Mouse (Mus musculus) heart, embryonic 14.5 days (tissue): ENCODE results near the gene Taok3. TPM values are rescaled to one million over a fixed set of nuclear protein-coding genes. Genes with fewer than 3 reads are reported as not detected.
A peak's percentile ranks its signal among the peaks of the same experiment; 100 is the strongest.

Source experiments
- ATAC-seq: fragments of 200-750 bp; cut with Nextera tagmentation; 2 replicates; pipeline ENCODE4 v1.8.0; 2017; ENCODE audit warnings: low read depth, moderate TSS enrichment; ENCODE audit not compliant: insufficient number of reproducible peaks, insufficient read depth, low FRiP score
- H3K27ac ChIP-seq, 2 experiments: fragments of 200-500 bp in 1 of 2; fragments of 300-500 bp in 1 of 2; sonication (generic) in 1 of 2; replicated peaks in 1 of 2; 2 replicates each; pipeline ENCODE4 v1.5.1; 2012 to 2014; ENCODE audit warnings: low read depth in 2 of 2, low read length in 2 of 2, control low read depth in 1 of 2, mild to moderate bottlenecking in 1 of 2, mixed read lengths in 1 of 2; ENCODE audit not compliant: control insufficient read depth in 1 of 2, insufficient read depth in 1 of 2
- H3K27me3 ChIP-seq: fragments of 300-500 bp; sonication (generic); 2 replicates; pipeline ENCODE4 v1.6.1; 2014; ENCODE audit warnings: mild to moderate bottlenecking, low read length, control low read depth; ENCODE audit not compliant: control insufficient read depth, insufficient read depth
- H3K36me3 ChIP-seq: fragments of 300-500 bp; sonication (generic); 2 replicates; pipeline ENCODE4 v1.6.1; 2014; ENCODE audit warnings: mild to moderate bottlenecking, control low read depth, low read length, mixed read lengths; ENCODE audit not compliant: control insufficient read depth, insufficient read depth
- H3K4me1 ChIP-seq, 2 experiments: fragments of 200-500 bp in 1 of 2; fragments of 300-500 bp in 1 of 2; sonication (generic) in 1 of 2; 2 replicates each; pipeline ENCODE4 v1.6.1; 2012 to 2014; ENCODE audit warnings: low read length in 2 of 2, control low read depth in 1 of 2, mixed read lengths in 1 of 2; ENCODE audit not compliant: control insufficient read depth in 2 of 2, insufficient read depth in 2 of 2
- H3K4me2 ChIP-seq: fragments of 300-500 bp; sonication (generic); 2 replicates; pipeline ENCODE4 v1.6.1; 2014; ENCODE audit warnings: mild to moderate bottlenecking, low read length
- H3K4me3 ChIP-seq, 2 experiments: fragments of 200-500 bp in 1 of 2; fragments of 300-500 bp in 1 of 2; sonication (generic) in 1 of 2; 2 replicates each; pipeline ENCODE4 v1.5.1; 2012 to 2014; ENCODE audit warnings: low read length in 2 of 2, mild to moderate bottlenecking in 2 of 2, control low read depth in 1 of 2, low read depth in 1 of 2, moderate library complexity in 1 of 2; ENCODE audit not compliant: control insufficient read depth in 1 of 2, insufficient read depth in 1 of 2
- H3K9ac ChIP-seq: fragments of 300-500 bp; sonication (generic); 2 replicates; pipeline ENCODE4 v1.6.1; 2014; ENCODE audit warnings: mild to moderate bottlenecking, low read length
- H3K9me3 ChIP-seq: fragments of 300-500 bp; sonication (generic); 2 replicates; pipeline ENCODE4 v1.6.1; 2016; ENCODE audit warnings: low read length, control low read depth; ENCODE audit not compliant: control insufficient read depth
- WGBS: fragments of 180-500 bp; shearing (Covaris S2); extraction: QIAGEN DNeasy Blood & Tissue Kit; methylation state at CpG from one replicate; pipeline ENCODE4 v1.1.7; 2014; 5-methylcytosine and 5-hydroxymethylcytosine counted together
- polyA plus RNA-seq: library from polyadenylated mRNA; unstranded; fragments of >200 nt; fragmentation: Nextera tagmentation; extraction: Ambion mirVana; gene quantifications from 2 replicates; pipeline ENCODE4 v1.2.1, GENCODE M21; 2014

Gene Taok3
- polyA plus RNA-seq, 1 experiment from 2014 or later, result 8.9 TPM

DNA sequence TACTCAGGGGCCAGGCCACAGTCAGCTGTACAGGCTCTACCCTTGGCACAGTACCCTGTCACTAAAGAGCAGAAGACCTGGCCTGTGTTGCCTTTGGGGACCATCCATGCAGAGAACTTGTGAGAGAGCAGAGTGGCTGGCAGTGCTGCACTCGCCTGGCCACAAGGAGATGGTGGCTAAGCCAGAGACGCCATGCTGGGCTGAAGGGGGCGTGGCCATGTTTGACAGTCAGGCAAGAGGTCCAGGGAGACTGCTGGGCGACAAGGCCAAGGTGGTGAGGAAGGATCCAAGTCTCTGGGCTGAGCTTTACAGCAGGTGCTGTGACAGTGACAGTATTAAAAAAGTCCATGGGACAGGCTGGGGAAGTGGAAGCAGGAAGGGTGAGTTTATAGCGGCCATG is 148.8 kb downstream of the Taok3 start:
- Histone ChIP-seq H3K9me3 (no peaks in the 10 kb centered on the region), H3K27me3 (no peaks in the 10 kb centered on the region), H3K4me2 (no peak overlapping the region), H3K9ac (no peak overlapping the region), H3K4me3 (no peak overlapping the region), H3K27ac (no peak overlapping the region), H3K36me3 (peaks cover 4% of the 10 kb centered on the region; the same call in 1 of the 2 replicates), H3K4me1 (no peaks in the 10 kb centered on the region)
- WGBS, result 42% methylated on average over 5 of the region's 5 CpGs
- no peak for ATAC-seq

DNA sequence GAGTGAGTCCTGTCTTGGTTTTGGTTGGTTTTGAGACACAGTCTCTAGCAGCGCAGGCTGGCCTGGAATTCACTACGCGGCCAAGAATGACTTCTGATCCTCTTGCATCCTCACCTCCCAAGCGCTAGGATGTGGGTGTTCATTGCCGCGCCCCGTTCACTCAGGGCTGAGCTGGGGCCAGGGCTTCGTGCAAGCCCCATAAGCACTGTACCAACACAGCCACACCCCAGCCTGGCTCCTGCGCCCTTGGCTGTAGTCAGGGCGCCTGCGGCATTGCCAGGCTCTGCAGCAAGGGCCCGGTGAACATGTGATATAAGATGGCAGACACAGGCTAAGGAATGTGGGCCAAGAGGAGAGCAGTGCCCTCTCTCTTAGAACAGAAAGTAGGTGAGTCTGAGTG is 149.5 kb downstream of the Taok3 start:
- 95% methylated on average over 12 of the region's 12 CpGs for WGBS
- Histone ChIP-seq H3K36me3 (no peaks in the 10 kb centered on the region), H3K4me3 (no peak overlapping the region), H3K4me1 (no peaks in the 10 kb centered on the region), H3K9me3 (no peaks in the 10 kb centered on the region), H3K4me2 (no peak overlapping the region), H3K27ac (no peak overlapping the region), H3K9ac (no peak overlapping the region), H3K27me3 (no peaks in the 10 kb centered on the region)
- no peak for ATAC-seq

DNA sequence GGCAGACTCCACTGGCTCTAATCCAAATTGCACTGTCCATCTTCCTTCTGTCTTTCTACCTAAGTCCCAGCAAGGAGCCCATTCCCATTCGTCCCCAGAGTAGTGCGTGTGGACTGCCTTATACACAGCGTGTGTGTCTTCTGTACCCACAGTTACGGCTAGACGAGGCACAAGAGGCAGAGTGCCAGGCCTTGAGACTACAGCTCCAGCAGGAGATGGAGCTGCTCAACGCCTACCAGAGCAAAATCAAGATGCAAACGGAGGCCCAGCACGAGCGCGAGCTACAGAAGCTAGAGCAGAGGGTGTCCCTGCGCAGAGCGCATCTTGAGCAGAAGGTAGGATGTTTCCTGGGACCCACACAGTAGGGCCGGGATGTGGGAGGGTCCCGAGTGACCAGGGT is 152.0 kb downstream of the Taok3 start:
- no peak overlapping the region for H3K9ac ChIP-seq
- no peaks in the 10 kb centered on the region for H3K4me1 ChIP-seq
- no peak overlapping the region for H3K4me3 ChIP-seq
- WGBS, result 89% methylated on average over 14 of the region's 14 CpGs
- no peak for ATAC-seq
- no peak overlapping the region for H3K27ac ChIP-seq
- H3K4me2 ChIP-seq, result no peak overlapping the region
- no peaks in the 10 kb centered on the region for H3K36me3 ChIP-seq
- H3K27me3 ChIP-seq, result no peaks in the 10 kb centered on the region
- no peaks in the 10 kb centered on the region for H3K9me3 ChIP-seq

DNA sequence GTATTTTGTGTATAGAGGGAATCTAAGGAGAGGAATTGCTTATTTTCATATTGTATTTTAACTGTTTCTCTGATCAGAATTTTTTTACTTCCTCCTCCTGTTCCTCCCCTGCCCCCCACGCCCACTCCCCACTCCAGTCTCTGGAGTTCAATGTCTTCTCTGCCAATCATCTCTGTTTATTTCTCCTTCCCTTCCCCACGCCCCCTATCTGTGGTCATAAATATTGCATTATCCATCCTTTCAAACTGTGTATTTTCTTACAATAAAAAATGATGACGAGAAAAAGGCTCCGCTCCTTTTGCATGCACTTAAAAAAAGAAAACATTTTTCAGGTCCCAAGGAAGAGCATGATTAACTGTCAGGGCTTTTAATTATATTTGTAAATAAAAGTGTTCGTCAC is 154.9 kb downstream of the Taok3 start:
- no peak for ATAC-seq
- Histone ChIP-seq H3K27me3 (no peaks in the 10 kb centered on the region), H3K36me3 (no peaks in the 10 kb centered on the region), H3K9ac (no peak overlapping the region), H3K4me2 (no peak overlapping the region), H3K4me1 (peaks cover 4 to 12% of the 10 kb centered on the region in 2 experiments), H3K9me3 (no peaks in the 10 kb centered on the region), H3K4me3 (no peak overlapping the region), H3K27ac (no peak overlapping the region)
- WGBS, result 71% methylated on average over 5 of the region's 5 CpGs

DNA sequence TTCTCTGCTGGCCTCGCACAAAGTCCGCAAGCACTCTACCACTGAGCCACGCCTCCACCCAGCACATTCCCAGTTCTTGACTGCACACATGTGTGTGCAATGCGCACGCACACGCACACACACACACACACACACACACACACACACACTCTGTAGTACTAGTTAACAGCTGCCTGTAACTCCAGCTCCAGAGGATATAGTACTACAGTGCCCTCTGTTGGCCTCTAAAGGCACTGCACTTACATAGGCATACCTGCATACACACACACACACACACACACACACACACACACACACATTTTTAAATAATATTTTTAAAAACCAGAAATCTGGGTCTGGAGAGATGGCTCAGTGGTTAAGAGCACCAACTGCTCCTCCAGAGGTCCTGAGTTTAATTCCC is 157.9 kb downstream of the Taok3 start:
- H3K4me1 ChIP-seq, result peaks cover 6 to 18% of the 10 kb centered on the region in 2 experiments
- H3K27me3 ChIP-seq, result no peaks in the 10 kb centered on the region
- H3K4me2 ChIP-seq, result no peak overlapping the region
- WGBS, result 97% methylated on average over 6 of the region's 6 CpGs
- H3K4me3 ChIP-seq, result no peak overlapping the region
- H3K36me3 ChIP-seq, result peaks cover 17% of the 10 kb centered on the region
- ATAC-seq, result no peak
- no peak overlapping the region for H3K27ac ChIP-seq
- H3K9ac ChIP-seq, result no peak overlapping the region
- no peaks in the 10 kb centered on the region for H3K9me3 ChIP-seq

DNA sequence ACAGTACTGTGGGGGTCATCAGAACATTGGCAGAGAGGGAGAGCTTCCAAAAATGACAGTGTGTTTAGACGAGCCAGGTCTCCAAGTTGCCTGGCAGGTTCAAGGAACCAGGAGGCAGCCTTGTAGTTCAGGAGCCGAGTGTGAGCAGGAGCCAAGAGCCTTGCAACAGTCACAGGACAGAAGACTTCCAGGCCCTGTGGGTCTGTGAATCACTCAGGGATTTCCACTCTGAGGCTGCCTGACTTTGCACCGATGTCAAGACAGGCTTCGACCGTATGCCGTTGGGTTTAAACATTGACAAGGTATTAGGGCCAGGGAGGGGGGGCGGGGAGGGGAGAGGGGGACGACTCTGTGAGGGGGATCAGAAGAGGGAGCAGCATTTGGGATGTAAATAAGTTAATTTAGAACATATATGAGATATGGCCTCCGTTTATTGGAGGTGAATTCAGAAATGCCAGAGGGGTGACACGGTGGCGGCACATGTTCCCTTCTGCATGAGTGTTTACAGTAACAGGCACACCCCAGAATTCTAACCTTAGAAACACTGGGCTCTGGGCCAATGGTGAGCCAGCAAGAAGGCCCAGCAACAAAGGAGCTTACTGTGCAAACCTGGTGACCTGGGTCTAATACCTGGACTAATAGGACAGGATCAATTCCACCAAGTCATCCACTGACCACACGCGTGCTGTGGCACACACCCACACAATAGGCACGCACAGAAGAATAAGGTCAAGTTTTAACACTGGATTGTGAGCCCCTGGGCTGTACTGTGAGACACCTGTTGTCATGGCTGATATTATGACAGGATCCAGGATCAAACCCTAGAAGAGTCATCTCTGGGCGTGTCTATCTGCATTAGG is 159.1 kb downstream of the Taok3 start:
- Histone ChIP-seq H3K4me2 (no peak overlapping the region), H3K4me1 (peaks cover 6 to 18% of the 10 kb centered on the region in 2 experiments), H3K4me3 (no peak overlapping the region), H3K9ac (no peak overlapping the region), H3K27ac (0 out of 4 replicates have a peak overlapping the region, but pooled peaks have one; percentile 1 to 2), H3K27me3 (no peaks in the 10 kb centered on the region), H3K9me3 (no peaks in the 10 kb centered on the region), H3K36me3 (peaks cover 27% of the 10 kb centered on the region)
- no peak; the same call in 1 of the 2 replicates for ATAC-seq
- 75% methylated on average over 15 of the region's 15 CpGs for WGBS

DNA sequence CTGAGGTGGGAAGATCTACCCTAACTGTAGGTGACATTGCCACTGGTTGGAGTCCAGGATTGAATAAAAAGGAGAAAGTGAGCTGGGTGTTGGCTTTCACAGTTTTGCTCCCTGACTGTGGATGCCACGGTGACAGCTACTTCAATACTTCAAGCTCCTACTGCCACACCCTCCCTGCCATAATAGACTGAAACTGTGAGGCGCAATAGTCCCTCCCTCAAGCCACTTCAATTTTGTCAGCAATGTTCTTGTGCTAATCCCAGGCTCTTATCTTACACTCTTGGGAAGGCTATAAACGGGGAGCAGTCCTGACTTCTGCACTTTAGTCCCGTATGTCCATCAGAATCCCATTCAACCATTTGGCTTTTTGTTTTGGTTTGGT is 159.7 kb downstream of the Taok3 start:
- Histone ChIP-seq H3K9me3 (no peaks in the 10 kb centered on the region), H3K36me3 (peaks cover 33% of the 10 kb centered on the region), H3K9ac (no peak overlapping the region), H3K4me1 (peaks cover 6 to 20% of the 10 kb centered on the region in 2 experiments), H3K27ac (peak overlapping the region; percentile 1 to 2; a peak in 1 of 4 replicates), H3K27me3 (no peaks in the 10 kb centered on the region), H3K4me2 (no peak overlapping the region), H3K4me3 (no peak overlapping the region)
- 27% methylated on average over 4 of the region's 4 CpGs for WGBS
- ATAC-seq, result peak; percentile 29; the same call in 1 of the 2 replicates
